Mouse (Mus musculus): Measurements from ENCODE around the gene Zcchc8.

Zcchc8 gene

GRCm38 (mm10) chr5:123683377-123684220 is 37.3 kb downstream of the Zcchc8 start:
- DNase-seq, result peak; percentile 65 to 66

DNA sequence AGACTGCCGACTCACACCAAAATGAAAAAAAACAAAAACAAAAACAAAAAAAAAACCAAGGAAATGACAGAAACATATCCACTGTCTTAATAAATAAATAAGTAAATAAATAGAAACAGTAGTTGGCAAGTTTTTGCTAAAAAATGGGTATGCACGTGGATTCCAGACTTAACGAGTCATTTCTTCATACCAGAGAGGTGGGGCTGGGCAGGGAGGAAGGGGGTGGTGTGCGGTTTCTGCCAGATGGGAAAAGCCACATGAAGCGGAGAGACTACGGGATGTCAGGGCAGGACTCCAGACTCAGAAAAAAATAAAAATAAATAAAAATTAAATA is 37.9 kb downstream of the Zcchc8 start:
- DNase-seq, result peak in 1 of 2 experiments; percentile 39

DNA sequence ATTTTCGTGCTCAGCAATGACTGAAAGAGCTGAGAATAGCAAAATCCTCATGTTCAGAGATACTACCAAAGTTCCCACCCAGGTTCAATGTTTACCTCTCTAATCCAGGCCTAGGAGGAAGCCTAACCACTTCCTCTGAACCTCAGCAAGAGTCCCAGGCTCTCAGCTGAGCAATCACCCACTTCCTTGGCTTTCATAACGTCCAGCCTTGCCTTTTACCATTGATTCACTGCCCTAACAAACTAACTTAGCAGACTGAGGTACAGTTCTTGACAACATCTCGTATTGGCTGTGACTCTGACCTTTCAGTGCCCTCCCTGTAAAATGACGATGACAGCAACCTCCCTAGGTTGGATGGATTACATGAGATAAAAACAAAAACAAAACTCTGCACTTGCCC is 38.5 kb downstream of the Zcchc8 start:
- peak in 1 of 2 experiments; percentile 22 for DNase-seq

DNA sequence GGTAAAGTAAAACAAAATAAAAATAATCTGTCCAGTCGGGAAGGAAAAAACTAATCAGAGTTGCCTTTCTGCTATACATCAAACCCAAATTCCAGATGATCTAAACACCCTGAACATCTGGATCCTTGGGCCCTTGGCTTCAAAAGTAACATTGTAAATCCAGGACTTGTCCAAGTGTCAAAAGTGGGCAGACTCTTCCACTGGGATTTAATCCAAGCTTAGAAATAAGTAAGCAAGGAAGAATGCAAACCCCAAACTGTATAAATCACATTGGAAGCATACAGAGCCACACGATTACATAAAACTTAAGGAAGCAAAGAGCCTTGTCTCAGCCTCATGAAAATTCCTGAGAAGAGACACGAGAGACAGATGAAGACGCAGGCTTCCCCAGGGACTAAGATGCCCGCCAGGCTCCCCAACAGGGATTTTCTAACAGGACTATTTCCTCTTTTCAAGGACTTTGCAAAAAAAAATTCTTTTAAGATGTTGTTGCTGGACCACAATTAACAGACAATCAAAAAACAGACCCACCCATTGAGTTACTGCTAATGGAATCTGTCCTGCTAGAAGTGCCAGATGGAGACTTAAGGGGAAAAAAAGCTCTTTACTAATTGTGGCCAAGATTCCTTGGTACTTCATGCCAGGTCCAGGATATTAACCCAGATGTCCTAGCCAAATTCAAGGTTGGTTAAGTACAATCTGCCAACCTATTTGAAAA is 41.2 kb downstream of the Zcchc8 start:
- no peak for DNase-seq

- DNase-seq, result no peak
Measured at GRCm38 (mm10) chr5:123679106-123679505, 41.8 kb downstream of the Zcchc8 start.

DNA sequence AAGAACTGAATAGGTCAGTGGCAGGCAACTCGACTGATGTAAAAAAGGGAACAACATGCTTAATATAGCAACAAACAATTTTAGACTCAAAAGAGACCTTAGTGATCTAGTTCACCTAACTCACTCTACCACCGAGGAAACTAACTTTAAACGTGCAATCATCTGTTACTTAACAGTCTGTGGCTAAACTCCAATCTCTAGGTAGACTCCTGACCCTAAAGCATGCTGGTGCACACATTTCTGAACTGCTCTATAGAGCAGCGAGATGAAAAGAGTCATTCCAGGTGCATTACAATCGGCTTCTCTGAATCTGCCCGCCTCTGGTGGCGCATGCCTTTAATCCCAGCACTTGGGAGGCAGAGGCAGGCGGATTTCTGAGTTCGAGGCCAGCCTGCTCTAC is 45.2 kb downstream of the Zcchc8 start:
- no peak for DNase-seq

- DNase-seq, result no peak
Measured at GRCm38 (mm10) chr5:123675221-123675620, 45.7 kb downstream of the Zcchc8 start.

DNA sequence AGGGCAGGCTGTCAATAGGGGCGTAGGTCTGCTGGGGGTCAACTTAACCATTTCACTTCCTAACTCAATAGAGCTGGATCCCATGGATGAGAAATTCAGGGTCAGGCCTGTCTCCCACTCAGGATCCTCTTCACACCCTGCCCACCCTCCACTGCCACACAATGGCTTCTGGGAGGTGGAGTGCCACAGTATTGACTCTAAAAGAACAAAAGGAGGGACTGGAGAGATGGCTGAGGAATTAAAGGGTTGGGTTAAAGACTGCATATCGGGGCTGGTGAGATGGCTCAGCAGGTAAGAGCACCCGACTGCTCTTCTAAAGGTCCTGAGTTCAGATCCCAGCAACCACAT is 49.5 kb downstream of the Zcchc8 start:
- DNase-seq, result no peak

- no peak for DNase-seq
Measured at GRCm38 (mm10) chr5:123670800-123671472, 50.0 kb downstream of the Zcchc8 start.

GRCm38 (mm10) chr5:123669991-123670799 is 50.7 kb downstream of the Zcchc8 start:
- DNase-seq, result no peak

DNA sequence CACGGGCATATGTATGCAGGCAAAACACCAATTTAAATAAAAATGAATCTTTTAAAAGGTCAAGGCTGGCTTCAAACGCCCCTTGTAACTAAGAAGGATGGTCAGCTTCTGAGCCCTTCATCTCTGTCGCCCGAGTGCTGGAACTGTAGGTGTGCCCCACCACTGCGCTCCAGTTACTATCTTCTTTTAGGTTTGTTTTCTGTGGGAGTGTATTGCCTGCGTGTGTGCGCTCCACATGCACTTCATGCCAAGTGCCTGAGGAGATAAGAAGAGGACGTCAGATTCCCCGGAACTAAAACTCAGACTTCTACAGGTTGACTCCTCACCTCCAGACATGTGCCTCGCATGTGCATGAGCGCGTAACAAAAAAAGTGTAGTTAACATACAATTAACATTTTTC is 53.0 kb downstream of the Zcchc8 start:
- no peak for DNase-seq

DNA sequence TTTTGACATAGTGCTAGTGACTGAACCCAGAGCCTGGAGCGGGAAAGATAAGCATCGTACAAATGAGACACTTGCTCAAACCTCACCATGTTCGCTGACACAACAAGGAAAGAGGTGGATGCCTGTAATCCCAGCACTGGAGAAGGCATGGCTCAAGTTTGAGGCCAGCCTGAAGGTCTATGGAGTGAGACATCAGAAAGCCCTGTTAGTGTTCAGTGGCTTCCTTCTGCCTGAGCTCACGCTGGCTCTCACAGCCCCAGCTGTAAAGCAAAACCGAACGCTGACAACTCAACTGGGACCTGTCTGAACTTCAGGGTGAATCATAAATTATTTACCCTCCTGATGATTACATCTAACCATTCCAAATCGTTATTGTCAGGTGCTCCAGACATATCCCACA is 54.9 kb downstream of the Zcchc8 start:
- no peak for DNase-seq

DNA sequence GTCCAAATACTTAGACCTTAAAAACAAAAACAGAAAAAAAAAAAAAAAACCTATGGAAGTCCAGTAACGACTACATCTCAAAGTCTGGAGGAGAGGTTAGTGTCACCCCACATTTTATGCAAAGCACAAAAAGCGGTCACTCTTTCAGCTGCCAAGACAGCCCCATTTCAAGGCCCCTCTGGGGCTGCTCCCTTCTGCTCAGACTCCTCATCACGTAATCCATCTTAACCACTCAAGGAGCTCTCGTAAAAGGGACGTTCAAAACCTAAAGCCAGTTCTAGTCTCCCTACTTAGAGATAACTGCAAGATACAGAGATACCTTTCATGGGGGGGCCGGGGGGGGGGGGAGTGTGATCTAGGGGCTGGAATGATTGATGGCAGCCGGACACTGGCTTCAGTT is 56.6 kb downstream of the Zcchc8 start:
- DNase-seq, result no peak

- no peak for DNase-seq
Measured at GRCm38 (mm10) chr5:123662059-123662458, 58.8 kb downstream of the Zcchc8 start.

DNA sequence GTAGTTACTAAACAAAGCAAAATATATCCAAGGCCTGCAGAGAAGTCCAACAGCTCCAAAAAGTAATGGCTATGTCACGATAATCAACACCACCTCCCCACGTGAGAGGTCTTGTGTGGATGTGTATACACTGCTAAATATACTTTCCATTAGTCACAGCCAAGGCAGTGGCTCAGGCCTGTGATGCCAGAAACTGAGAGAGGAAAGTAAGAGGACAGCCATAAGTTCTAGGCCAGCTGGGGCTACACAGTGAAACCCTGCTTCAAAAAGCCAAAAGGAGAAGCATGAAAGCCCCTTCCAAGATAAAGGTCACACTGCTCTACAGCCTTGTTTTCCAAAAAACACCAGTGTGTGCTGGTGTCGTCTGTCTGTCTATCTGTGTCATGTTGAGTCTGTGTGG is 59.3 kb downstream of the Zcchc8 start:
- no peak for DNase-seq

DNA sequence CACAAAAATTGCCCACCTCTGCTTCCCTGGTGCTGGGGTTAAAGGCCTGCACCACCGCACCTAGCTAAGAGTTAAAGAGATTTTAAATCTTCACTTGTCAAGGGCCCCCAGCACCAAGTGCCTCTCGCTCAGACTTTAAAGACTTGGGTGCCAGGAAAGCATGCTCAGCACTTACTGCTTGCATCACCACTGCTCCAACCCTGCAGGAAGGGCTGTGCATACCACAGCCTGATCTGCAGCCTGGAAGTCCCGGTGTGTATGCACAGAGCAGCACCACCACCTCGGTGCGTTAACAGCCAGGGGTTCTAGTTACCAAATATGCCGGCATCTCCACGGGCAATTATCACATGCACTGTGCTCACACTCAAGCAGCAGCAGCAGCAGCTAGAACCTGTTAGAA is 63.2 kb downstream of the Zcchc8 start:
- no peak for DNase-seq

- no peak for DNase-seq
Measured at GRCm38 (mm10) chr5:123654937-123655336, 66.0 kb downstream of the Zcchc8 start.

GRCm38 (mm10) chr5:123653287-123653801 is 67.6 kb downstream of the Zcchc8 start:
- DNase-seq, result no peak

- DNase-seq, result no peak
Measured at GRCm38 (mm10) chr5:123650825-123651224, 70.1 kb downstream of the Zcchc8 start.
